Mouse (Mus musculus): ENCODE measurements at regions not wholly inside any gene's neighbourhood (a gene's known extent, or its start where the extent isn't known, plus 50 kb on each side); places are given as distances from the start of the nearest gene placed in this dataset.

GRCm38 (mm10) chr4:56419122-56419913 lies 320.6 kb upstream of the Gm26657 start:
- no peak for TF ChIP-seq GATA4 (IDR thresholded peaks at IDR 0.05; ENCODE audit: insufficient replicate concordance, low read length)

GRCm38 (mm10) chr4:56411024-56411636 lies 328.7 kb upstream of the Gm26657 start:
- no peak for TF ChIP-seq GATA4 (IDR thresholded peaks at IDR 0.05; ENCODE audit: insufficient replicate concordance, low read length)

- TF ChIP-seq GATA4 (IDR thresholded peaks at IDR 0.05; ENCODE audit: insufficient replicate concordance, low read length) = no peak
These were observed 346.1 kb upstream of the Gm26657 start for GRCm38 (mm10) chr4:56393793-56394192.

GRCm38 (mm10) chr4:56387051-56387450 lies 352.8 kb upstream of the Gm26657 start:
- no peak for TF ChIP-seq GATA4 (IDR thresholded peaks at IDR 0.05; ENCODE audit: insufficient replicate concordance, low read length)

GRCm38 (mm10) chr4:56375745-56376144 lies 364.1 kb upstream of the Gm26657 start:
- no peak for TF ChIP-seq GATA4 (IDR thresholded peaks at IDR 0.05; ENCODE audit: insufficient replicate concordance, low read length)

GRCm38 (mm10) chr4:56374466-56374865 lies 365.4 kb upstream of the Gm26657 start:
- TF ChIP-seq GATA4 (IDR thresholded peaks at IDR 0.05; ENCODE audit: insufficient replicate concordance, low read length) = no peak

GRCm38 (mm10) chr4:56373746-56374145 lies 366.1 kb upstream of the Gm26657 start:
- no peak for TF ChIP-seq GATA4 (IDR thresholded peaks at IDR 0.05; ENCODE audit: insufficient replicate concordance, low read length)

GRCm38 (mm10) chr4:56373167-56373566 lies 366.7 kb upstream of the Gm26657 start:
- TF ChIP-seq GATA4 (IDR thresholded peaks at IDR 0.05; ENCODE audit: insufficient replicate concordance, low read length) = no peak

GRCm38 (mm10) chr4:56372711-56373110 lies 367.2 kb upstream of the Gm26657 start:
- no peak for TF ChIP-seq GATA4 (IDR thresholded peaks at IDR 0.05; ENCODE audit: insufficient replicate concordance, low read length)

- no peak for TF ChIP-seq GATA4 (IDR thresholded peaks at IDR 0.05; ENCODE audit: insufficient replicate concordance, low read length)
These were observed 375.3 kb upstream of the Gm26657 start for GRCm38 (mm10) chr4:56364594-56364993.

- no peak for TF ChIP-seq GATA4 (IDR thresholded peaks at IDR 0.05; ENCODE audit: insufficient replicate concordance, low read length)
These were observed 377.7 kb upstream of the Gm26657 start for GRCm38 (mm10) chr4:56362121-56362520.

- no peak for TF ChIP-seq GATA4 (IDR thresholded peaks at IDR 0.05; ENCODE audit: insufficient replicate concordance, low read length)
These were observed 390.7 kb upstream of the Gm26657 start for GRCm38 (mm10) chr4:56349216-56349615.

GRCm38 (mm10) chr4:56325156-56325555 lies 414.7 kb upstream of the Gm26657 start:
- TF ChIP-seq GATA4 (IDR thresholded peaks at IDR 0.05; ENCODE audit: insufficient replicate concordance, low read length) = no peak

- no peak for TF ChIP-seq GATA4 (IDR thresholded peaks at IDR 0.05; ENCODE audit: insufficient replicate concordance, low read length)
These were observed 420.7 kb upstream of the Gm26657 start for GRCm38 (mm10) chr4:56319134-56319533.

GRCm38 (mm10) chr4:56305664-56306330 lies 434.1 kb upstream of the Gm26657 start:
- no peak for TF ChIP-seq GATA4 (IDR thresholded peaks at IDR 0.05; ENCODE audit: insufficient replicate concordance, low read length)

GRCm38 (mm10) chr4:56304275-56304674 lies 435.6 kb upstream of the Gm26657 start:
- TF ChIP-seq GATA4 (IDR thresholded peaks at IDR 0.05; ENCODE audit: insufficient replicate concordance, low read length) = no peak
